Mouse (Mus musculus): Measurements from ENCODE around the gene Scn4a.
"Not testable (repeated sequence)": the region's sequence is repeated elsewhere in the genome, so short reads cannot be mapped to it uniquely, and the experiment has no call there.

The Scn4a gene

GRCm38 (mm10) chr11:106353188-106353587, at the start of gene Scn4a:
TSS of gene Scn4a (minus strand) at chr11:106353288.
- no peak for DNase-seq

GRCm38 (mm10) chr11:106398481-106398880, 45.4 kb upstream of the Scn4a start:
- DNase-seq: no peak

GRCm38 (mm10) chr11:106397656-106398055, 44.6 kb upstream of the Scn4a start:
- no peak for DNase-seq

GRCm38 (mm10) chr11:106394055-106394454, 41.0 kb upstream of the Scn4a start:
- DNase-seq: not testable (repeated sequence)

GRCm38 (mm10) chr11:106393331-106393616, 40.2 kb upstream of the Scn4a start:
- DNase-seq: no peak

GRCm38 (mm10) chr11:106392597-106393330, 39.7 kb upstream of the Scn4a start:
- no peak for DNase-seq

GRCm38 (mm10) chr11:106391546-106392188, 38.6 kb upstream of the Scn4a start:
- peak; percentile 69 for DNase-seq

GRCm38 (mm10) chr11:106390757-106391156, 37.7 kb upstream of the Scn4a start:
- no peak for DNase-seq

GRCm38 (mm10) chr11:106389611-106390010, 36.5 kb upstream of the Scn4a start:
- no peak for DNase-seq

- DNase-seq: no peak
These were observed 34.7 kb upstream of the Scn4a start, which contains the start of gene Icam2 for GRCm38 (mm10) chr11:106387791-106388216. TSS of gene Icam2 (minus strand) at chr11:106388075.

- no peak for DNase-seq
These were observed 33.9 kb upstream of the Scn4a start for GRCm38 (mm10) chr11:106387020-106387419.

GRCm38 (mm10) chr11:106386409-106386808, 33.3 kb upstream of the Scn4a start:
- no peak for DNase-seq

- DNase-seq: no peak
These were observed 30.1 kb upstream of the Scn4a start for GRCm38 (mm10) chr11:106383051-106383790.

GRCm38 (mm10) chr11:106382424-106382823, 29.3 kb upstream of the Scn4a start:
- DNase-seq: no peak

- DNase-seq: no peak
These were observed 28.8 kb upstream of the Scn4a start for GRCm38 (mm10) chr11:106381883-106382282.

GRCm38 (mm10) chr11:106381011-106381410, 27.9 kb upstream of the Scn4a start:
- DNase-seq: no peak

- no peak for DNase-seq
These were observed 21.9 kb upstream of the Scn4a start for GRCm38 (mm10) chr11:106374979-106375378.

GRCm38 (mm10) chr11:106374559-106374958, 21.5 kb upstream of the Scn4a start:
- no peak for DNase-seq

GRCm38 (mm10) chr11:106373998-106374397, 20.9 kb upstream of the Scn4a start:
- no peak for DNase-seq

GRCm38 (mm10) chr11:106366316-106366715, 13.2 kb upstream of the Scn4a start:
- DNase-seq: peak; percentile 75

- DNase-seq: no peak
These were observed 12.3 kb upstream of the Scn4a start, which contains the start of gene Prr29 for GRCm38 (mm10) chr11:106365366-106365765. TSS of gene Prr29 (plus strand) at chr11:106365472.

- no peak for DNase-seq
These were observed 11.6 kb upstream of the Scn4a start for GRCm38 (mm10) chr11:106364712-106365111.

GRCm38 (mm10) chr11:106359350-106359749, 6.3 kb upstream of the Scn4a start:
- DNase-seq: no peak

Measured in cerebellum, adult 8-10 months (tissue).